Mouse (Mus musculus) heart, adult 2 months (tissue): ENCODE results near the gene Tprn.

Experiments
- CTCF ChIP-seq: fragments of 200-600 bp; IDR thresholded peaks from 2 replicates; pipeline ENCODE4 v1.8.1; 2022; ENCODE audit warnings: antibody characterized with exemption, mild to moderate bottlenecking, moderate library complexity
- EP300 ChIP-seq: fragments of 200-500 bp; IDR thresholded peaks from 2 replicates; pipeline ENCODE4 v1.6.1; 2011; ENCODE audit warnings: low read depth, low read length, control low read depth; ENCODE audit not compliant: insufficient read depth
- POLR2A ChIP-seq: fragments of 200-500 bp; IDR thresholded peaks from 2 replicates; pipeline ENCODE4 v1.6.1; 2011; ENCODE audit warnings: mild to moderate bottlenecking, low read depth, low read length, control low read depth; ENCODE audit not compliant: insufficient read depth

DNA sequence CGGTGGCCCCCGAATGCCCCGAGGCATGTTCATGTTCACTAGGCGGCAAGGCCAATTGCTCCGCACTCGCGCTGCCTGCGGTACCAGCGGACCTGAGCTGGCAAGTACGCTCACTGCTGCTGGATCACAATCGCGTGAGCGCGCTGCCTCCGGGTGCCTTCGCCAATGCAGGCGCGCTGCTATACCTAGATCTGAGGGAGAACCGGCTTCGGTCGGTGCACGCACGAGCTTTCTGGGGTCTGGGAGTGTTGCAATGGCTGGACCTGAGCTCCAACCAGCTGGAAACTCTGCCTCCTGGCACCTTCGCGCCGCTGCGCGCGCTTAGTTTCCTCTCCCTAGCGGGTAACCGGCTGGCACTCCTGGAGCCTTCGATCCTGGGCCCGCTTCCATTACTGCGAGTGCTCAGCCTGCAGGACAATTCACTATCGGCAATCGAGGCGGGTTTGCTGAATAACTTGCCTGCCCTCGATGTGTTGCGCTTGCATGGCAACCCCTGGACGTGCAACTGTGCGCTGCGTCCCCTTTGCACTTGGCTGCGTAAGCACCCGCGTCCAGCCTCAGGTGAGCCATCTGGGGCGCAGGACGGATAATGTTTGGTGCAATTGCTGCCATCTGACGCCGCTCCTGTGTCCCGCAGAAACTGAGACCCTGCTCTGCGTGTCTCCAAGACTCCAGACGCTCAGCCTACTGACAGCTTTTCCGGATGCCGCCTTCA is 27.8 kb downstream of the Tprn start:
- TF ChIP-seq CTCF (no peak), POLR2A (no peak), EP300 (no peak)
